Mouse (Mus musculus) liver, embryonic 14.5 days (tissue): ENCODE data around the gene Slc25a21.

Experiments
- CTCF ChIP-seq: IDR thresholded peaks from 2 replicates; pipeline ENCODE4 v1.5.1; 2016; ENCODE audit warnings: antibody characterized with exemption, low read depth, control low read depth
- EP300 ChIP-seq: IDR thresholded peaks from 2 replicates; pipeline ENCODE4 v1.6.1; 2016; ENCODE audit warnings: antibody characterized with exemption, low read depth

- no peak for TF ChIP-seq CTCF
- no peak for TF ChIP-seq EP300
These were observed 526.5 kb downstream of the Slc25a21 start for GRCm38 (mm10) chr12:56670795-56671194.
